Mouse (Mus musculus) G1E (cell line): ENCODE measurements at regions not wholly inside any gene's neighbourhood (a gene's known extent, or its start where the extent isn't known, plus 50 kb on each side); places are given as distances from the start of the nearest gene placed in this dataset.

Experiments used
- CTCF ChIP-seq: IDR thresholded peaks from 2 replicates; pipeline ENCODE4 v1.5.1; 2012; ENCODE audit warnings: low read depth, low read length, inconsistent platforms, mixed read lengths
- POLR2AphosphoS5 ChIP-seq: IDR thresholded peaks from 2 replicates; pipeline ENCODE4 v1.6.1; 2012; ENCODE audit warnings: low read depth, low read length, inconsistent platforms; ENCODE audit not compliant: insufficient replicate concordance

GRCm38 (mm10) chr17:65081779-65082086 is 245.9 kb upstream of the 4930583I09Rik start:
- no peak for TF ChIP-seq CTCF
- TF ChIP-seq POLR2AphosphoS5 = no peak
